Mouse (Mus musculus): ENCODE measurements at regions not wholly inside any gene's neighbourhood (a gene's known extent, or its start where the extent isn't known, plus 50 kb on each side); places are given as distances from the start of the nearest gene placed in this dataset.

DNA sequence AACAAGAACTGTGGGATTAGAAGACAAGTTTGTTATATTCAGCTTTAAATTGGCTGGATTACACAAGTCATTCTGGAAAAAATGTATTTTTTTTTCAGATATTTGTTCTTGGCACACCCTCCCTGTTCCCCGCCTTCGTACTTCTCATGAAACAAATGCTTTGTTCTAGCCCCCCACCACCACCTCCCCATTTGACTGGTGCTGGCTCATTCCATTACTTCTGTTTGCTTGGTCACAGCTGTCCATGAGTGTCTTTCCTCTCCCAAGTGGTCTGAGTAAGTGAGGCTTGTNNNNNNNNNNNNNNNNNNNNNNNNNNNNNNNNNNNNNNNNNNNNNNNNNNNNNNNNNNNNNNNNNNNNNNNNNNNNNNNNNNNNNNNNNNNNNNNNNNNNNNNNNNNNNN is 491.8 kb downstream of the Lmo4 start:
- H3K4me1 ChIP-seq (ENCODE audit: control insufficient read depth in 1 of 2, insufficient read depth in 2 of 2, low read length in 2 of 2), result no peaks in the 10 kb centered on the region
- no peak for DNase-seq (ENCODE audit: low read depth, low spot score)
- H3K36me3 ChIP-seq (ENCODE audit: control insufficient read depth in 1 of 2, insufficient read depth in 2 of 2, low read length in 2 of 2), result no peaks in the 10 kb centered on the region
- no peak for TF ChIP-seq E2F4 (IDR thresholded peaks at IDR 0.05; ENCODE audit: borderline replicate concordance, low read depth, low read length)
- TF ChIP-seq CHD2 (IDR thresholded peaks at IDR 0.05; ENCODE audit: low read length), result no peak
- no peak overlapping the region for H3K27ac ChIP-seq (ENCODE audit: control insufficient read depth, low read depth, low read length)
- no peak overlapping the region for H3K9ac ChIP-seq (ENCODE audit: control insufficient read depth, low read depth, low read length, poor library complexity, severe bottlenecking)
- no peak overlapping the region for H3K4me3 ChIP-seq (ENCODE audit: control insufficient read depth in 1 of 2, insufficient read depth in 1 of 2, low read depth in 2 of 2, low read length in 2 of 2)
- no peaks in the 10 kb centered on the region for H3K79me2 ChIP-seq (ENCODE audit: control insufficient read depth, insufficient read depth, low read length, poor library complexity)
- no peaks in the 10 kb centered on the region for H3K27me3 ChIP-seq (ENCODE audit: control insufficient read depth in 1 of 2, insufficient read depth in 2 of 2, low read length in 2 of 2)
- H3K9me3 ChIP-seq (replicated peaks; ENCODE audit: insufficient read depth, low read length), result no peaks in the 10 kb centered on the region

GRCm38 (mm10) chr3:143710805-143711469 is 494.1 kb downstream of the Lmo4 start:
- no peak for DNase-seq (ENCODE audit: low read depth, low spot score)
- H3K4me3 ChIP-seq (ENCODE audit: control insufficient read depth in 1 of 2, insufficient read depth in 1 of 2, low read depth in 2 of 2, low read length in 2 of 2), result no peak overlapping the region
- no peaks in the 10 kb centered on the region for H3K4me1 ChIP-seq (ENCODE audit: control insufficient read depth in 1 of 2, insufficient read depth in 2 of 2, low read length in 2 of 2)
- H3K36me3 ChIP-seq (ENCODE audit: control insufficient read depth in 1 of 2, insufficient read depth in 2 of 2, low read length in 2 of 2), result no peaks in the 10 kb centered on the region
- no peak overlapping the region for H3K9ac ChIP-seq (ENCODE audit: control insufficient read depth, low read depth, low read length, poor library complexity, severe bottlenecking)
- TF ChIP-seq MYC (IDR thresholded peaks at IDR 0.05; ENCODE audit: low read depth, low read length) (no peak), EP300 (IDR thresholded peaks at IDR 0.05; ENCODE audit: low read depth in 1 of 2, low read length in 2 of 2) (no peak), RAD21 (IDR thresholded peaks at IDR 0.05; ENCODE audit: low read depth, low read length) (no peak), MXI1 (IDR thresholded peaks at IDR 0.05; ENCODE audit: low read depth, low read length) (no peak), ZNF384 (IDR thresholded peaks at IDR 0.05; ENCODE audit: low read depth, low read length) (no peak), BHLHE40 (IDR thresholded peaks at IDR 0.05; ENCODE audit: borderline replicate concordance, low read depth, low read length) (no peak), CHD2 (IDR thresholded peaks at IDR 0.05; ENCODE audit: low read length) (no peak), JUND (IDR thresholded peaks at IDR 0.05; ENCODE audit: low read depth, low read length) (no peak), KAT2A (conservative IDR thresholded peaks at IDR 0.05; ENCODE audit: low read depth, low read length) (no peak), SMC3 (IDR thresholded peaks at IDR 0.05; ENCODE audit: low read depth, low read length) (no peak), ZC3H11A (IDR thresholded peaks at IDR 0.05; ENCODE audit: low read depth, low read length) (no peak)
- no peaks in the 10 kb centered on the region for H3K9me3 ChIP-seq (replicated peaks; ENCODE audit: insufficient read depth, low read length)
- H3K79me2 ChIP-seq (ENCODE audit: control insufficient read depth, insufficient read depth, low read length, poor library complexity), result no peaks in the 10 kb centered on the region
- H3K27me3 ChIP-seq (ENCODE audit: control insufficient read depth in 1 of 2, insufficient read depth in 2 of 2, low read length in 2 of 2), result no peaks in the 10 kb centered on the region
- H3K27ac ChIP-seq (ENCODE audit: control insufficient read depth, low read depth, low read length), result no peak overlapping the region

DNA sequence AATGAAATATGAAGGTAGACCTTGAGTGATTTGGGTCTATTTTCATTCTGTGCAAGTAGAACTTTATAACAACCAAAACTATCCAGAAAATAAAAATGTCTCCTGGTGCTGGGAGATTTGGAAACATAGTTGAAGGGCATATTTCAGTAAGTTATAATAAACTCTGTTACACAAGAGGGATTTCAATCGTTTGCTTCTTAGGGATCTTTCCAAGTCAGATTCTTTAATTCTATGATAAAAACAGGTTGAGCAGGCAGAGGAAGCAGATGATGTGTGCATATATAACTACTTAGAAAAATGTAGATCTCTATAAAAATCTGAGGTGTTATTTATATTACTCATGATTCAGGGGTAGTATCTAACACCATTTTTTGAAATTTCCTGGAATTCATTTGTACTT is 498.3 kb downstream of the Lmo4 start:
- H3K27ac ChIP-seq (ENCODE audit: control insufficient read depth, low read depth, low read length), result no peak overlapping the region
- DNase-seq (ENCODE audit: low read depth, low spot score), result no peak
- H3K79me2 ChIP-seq (ENCODE audit: control insufficient read depth, insufficient read depth, low read length, poor library complexity), result no peaks in the 10 kb centered on the region
- no peaks in the 10 kb centered on the region for H3K36me3 ChIP-seq (ENCODE audit: control insufficient read depth in 1 of 2, insufficient read depth in 2 of 2, low read length in 2 of 2)
- no peaks in the 10 kb centered on the region for H3K4me1 ChIP-seq (ENCODE audit: control insufficient read depth in 1 of 2, insufficient read depth in 2 of 2, low read length in 2 of 2)
- no peak overlapping the region for H3K9ac ChIP-seq (ENCODE audit: control insufficient read depth, low read depth, low read length, poor library complexity, severe bottlenecking)
- H3K4me3 ChIP-seq (ENCODE audit: control insufficient read depth in 1 of 2, insufficient read depth in 1 of 2, low read depth in 2 of 2, low read length in 2 of 2), result no peak overlapping the region
- no peaks in the 10 kb centered on the region for H3K9me3 ChIP-seq (replicated peaks; ENCODE audit: insufficient read depth, low read length)
- no peaks in the 10 kb centered on the region for H3K27me3 ChIP-seq (ENCODE audit: control insufficient read depth in 1 of 2, insufficient read depth in 2 of 2, low read length in 2 of 2)
- no peak for TF ChIP-seq E2F4 (IDR thresholded peaks at IDR 0.05; ENCODE audit: borderline replicate concordance, low read depth, low read length)
- TF ChIP-seq USF1 (IDR thresholded peaks at IDR 0.05; ENCODE audit: low read depth, low read length), result no peak
- no peak for TF ChIP-seq MAX (IDR thresholded peaks at IDR 0.05; ENCODE audit: low read length)
- no peak for TF ChIP-seq JUND (IDR thresholded peaks at IDR 0.05; ENCODE audit: low read depth, low read length)
- no peak for TF ChIP-seq NRF1 (IDR thresholded peaks at IDR 0.05; ENCODE audit: insufficient read depth, low read depth, low read length, poor library complexity, severe bottlenecking)
- TF ChIP-seq RCOR1 (IDR thresholded peaks at IDR 0.05; ENCODE audit: low read depth, low read length), result no peak
- no peak for TF ChIP-seq USF2 (IDR thresholded peaks at IDR 0.05; ENCODE audit: borderline replicate concordance in 1 of 2, insufficient read depth in 1 of 2, low read depth in 1 of 2, low read length in 2 of 2)
- no peak for TF ChIP-seq MXI1 (IDR thresholded peaks at IDR 0.05; ENCODE audit: low read depth, low read length)
- no peak for TF ChIP-seq ETS1 (IDR thresholded peaks at IDR 0.05; ENCODE audit: low read depth, low read length)
- TF ChIP-seq MYB (IDR thresholded peaks at IDR 0.05; ENCODE audit: low read depth, low read length), result no peak
- TF ChIP-seq KAT2A (conservative IDR thresholded peaks at IDR 0.05; ENCODE audit: low read depth, low read length), result no peak
